Mouse (Mus musculus): ENCODE results near the gene Plscr4. TPM values are rescaled to one million over a fixed set of nuclear protein-coding genes. Genes with fewer than 3 reads are reported as not detected.

The Plscr4 gene
- total RNA-seq, 1 experiment, result 0.09 TPM

GRCm38 (mm10) chr9:92437781-92438180 is 19.4 kb upstream of the Plscr4 start:
- Histone ChIP-seq H3K27ac (ENCODE audit: insufficient read depth, low read depth, low read length, poor library complexity, severe bottlenecking) (no peak overlapping the region), H3K36me3 (ENCODE audit: control insufficient read depth, insufficient read depth, low read length, poor library complexity, severe bottlenecking) (no peaks in the 10 kb centered on the region), H3K9me3 (ENCODE audit: control insufficient read depth, insufficient read depth, low read depth, low read length) (no peaks in the 10 kb centered on the region), H3K9ac (ENCODE audit: insufficient read depth, low read depth, low read length, poor library complexity, severe bottlenecking) (no peak overlapping the region), H3K4me1 (ENCODE audit: control insufficient read depth in 2 of 2, insufficient read depth in 2 of 2, low read length in 2 of 2, poor library complexity in 1 of 2) (no peaks in the 10 kb centered on the region), H3K4me3 (ENCODE audit: insufficient read depth in 1 of 2, low read depth in 1 of 2, low read length in 2 of 2, poor library complexity in 1 of 2, severe bottlenecking in 1 of 2) (no peak overlapping the region)
- DNase-seq (ENCODE audit: low read depth, low spot score), result no peak
- no peak for TF ChIP-seq ZC3H11A (IDR thresholded peaks at IDR 0.05; ENCODE audit: borderline replicate concordance, low read depth, low read length)
- no peak for TF ChIP-seq ZNF384 (IDR thresholded peaks at IDR 0.05; ENCODE audit: low read depth, low read length)
- no peak for TF ChIP-seq HCFC1 (IDR thresholded peaks at IDR 0.05; ENCODE audit: borderline replicate concordance, insufficient read depth, low read length)
- TF ChIP-seq MAFK (IDR thresholded peaks at IDR 0.05; ENCODE audit: insufficient read depth, low read depth, low read length), result no peak
- TF ChIP-seq CHD2 (IDR thresholded peaks at IDR 0.05; ENCODE audit: low read depth, low read length), result no peak
- in situ Hi-C loops (cut with MboI; ENCODE audit: low sequenced_read_pairs in 2 of 2, unreplicated experiment in 2 of 2), result no loop called here

GRCm38 (mm10) chr9:92441468-92441867 is 15.7 kb upstream of the Plscr4 start:
- DNase-seq (ENCODE audit: low read depth, low spot score), result no peak
- Histone ChIP-seq H3K9ac (ENCODE audit: insufficient read depth, low read depth, low read length, poor library complexity, severe bottlenecking) (no peak overlapping the region), H3K4me3 (ENCODE audit: insufficient read depth in 1 of 2, low read depth in 1 of 2, low read length in 2 of 2, poor library complexity in 1 of 2, severe bottlenecking in 1 of 2) (no peak overlapping the region), H3K9me3 (ENCODE audit: control insufficient read depth, insufficient read depth, low read depth, low read length) (no peaks in the 10 kb centered on the region), H3K27ac (ENCODE audit: insufficient read depth, low read depth, low read length, poor library complexity, severe bottlenecking) (no peak overlapping the region), H3K4me1 (ENCODE audit: control insufficient read depth in 2 of 2, insufficient read depth in 2 of 2, low read length in 2 of 2, poor library complexity in 1 of 2) (no peaks in the 10 kb centered on the region), H3K36me3 (ENCODE audit: control insufficient read depth, insufficient read depth, low read length, poor library complexity, severe bottlenecking) (no peaks in the 10 kb centered on the region)
- TF ChIP-seq CHD2 (IDR thresholded peaks at IDR 0.05; ENCODE audit: low read depth, low read length) (no peak), ZNF384 (IDR thresholded peaks at IDR 0.05; ENCODE audit: low read depth, low read length) (no peak), HCFC1 (IDR thresholded peaks at IDR 0.05; ENCODE audit: borderline replicate concordance, insufficient read depth, low read length) (no peak), MAFK (IDR thresholded peaks at IDR 0.05; ENCODE audit: insufficient read depth, low read depth, low read length) (no peak), ZC3H11A (IDR thresholded peaks at IDR 0.05; ENCODE audit: borderline replicate concordance, low read depth, low read length) (no peak)
- in situ Hi-C loops (cut with MboI; ENCODE audit: low sequenced_read_pairs in 2 of 2, unreplicated experiment in 2 of 2), result no loop called here

DNA sequence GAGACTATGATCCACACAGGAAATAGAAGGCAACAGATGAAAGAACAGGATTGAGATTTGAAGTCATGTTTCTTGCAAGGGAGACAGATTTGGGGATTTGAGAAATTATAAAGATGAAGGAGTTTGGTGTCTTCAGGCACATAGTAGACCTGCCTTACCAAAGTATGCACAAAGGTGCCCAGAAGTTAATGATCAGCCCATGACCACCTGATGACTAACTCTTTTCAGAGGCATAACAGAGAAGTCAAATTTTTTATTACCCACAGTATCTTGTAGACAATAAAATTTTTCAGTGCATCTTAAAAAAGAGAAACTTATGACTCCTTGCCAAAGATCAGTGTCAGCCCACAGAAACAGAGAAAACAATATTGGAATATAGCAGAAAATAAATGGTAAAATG is 12.6 kb upstream of the Plscr4 start:
- no peak for DNase-seq (ENCODE audit: low read depth, low spot score)
- TF ChIP-seq MAFK (IDR thresholded peaks at IDR 0.05; ENCODE audit: insufficient read depth, low read depth, low read length), result no peak
- TF ChIP-seq HCFC1 (IDR thresholded peaks at IDR 0.05; ENCODE audit: borderline replicate concordance, insufficient read depth, low read length), result no peak
- TF ChIP-seq ZNF384 (IDR thresholded peaks at IDR 0.05; ENCODE audit: low read depth, low read length), result no peak
- in situ Hi-C loops (cut with MboI; ENCODE audit: low sequenced_read_pairs in 2 of 2, unreplicated experiment in 2 of 2), result no loop called here
- Histone ChIP-seq H3K27ac (ENCODE audit: insufficient read depth, low read depth, low read length, poor library complexity, severe bottlenecking) (no peak overlapping the region), H3K36me3 (ENCODE audit: control insufficient read depth, insufficient read depth, low read length, poor library complexity, severe bottlenecking) (no peaks in the 10 kb centered on the region), H3K9me3 (ENCODE audit: control insufficient read depth, insufficient read depth, low read depth, low read length) (no peaks in the 10 kb centered on the region), H3K4me3 (ENCODE audit: insufficient read depth in 1 of 2, low read depth in 1 of 2, low read length in 2 of 2, poor library complexity in 1 of 2, severe bottlenecking in 1 of 2) (no peak overlapping the region), H3K4me1 (ENCODE audit: control insufficient read depth in 2 of 2, insufficient read depth in 2 of 2, low read length in 2 of 2, poor library complexity in 1 of 2) (no peaks in the 10 kb centered on the region), H3K9ac (ENCODE audit: insufficient read depth, low read depth, low read length, poor library complexity, severe bottlenecking) (no peak overlapping the region)

DNA sequence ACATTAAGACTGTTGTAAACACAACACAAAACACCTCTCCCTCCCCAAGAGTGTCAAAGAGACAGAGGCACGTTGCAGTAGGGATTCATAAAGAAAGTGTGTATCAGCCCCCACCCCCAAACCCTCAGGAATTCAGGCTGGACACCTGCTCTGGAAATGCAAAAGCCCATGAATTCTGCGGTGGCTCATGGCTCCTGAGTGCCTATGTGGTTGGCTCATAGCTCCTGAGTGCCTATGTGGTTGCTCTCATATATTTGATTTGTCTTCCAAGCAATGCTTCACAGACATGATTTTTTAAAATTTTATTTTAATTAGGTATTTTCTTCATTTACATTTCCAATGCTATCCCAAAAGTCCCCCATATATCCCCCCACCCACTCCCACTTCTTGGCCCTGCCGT is 568 bp upstream of the Plscr4 start:
- H3K36me3 ChIP-seq (ENCODE audit: control insufficient read depth, insufficient read depth, low read length, poor library complexity, severe bottlenecking), result no peaks in the 10 kb centered on the region
- DNase-seq (ENCODE audit: low read depth, low spot score), result no peak
- TF ChIP-seq CHD2 (IDR thresholded peaks at IDR 0.05; ENCODE audit: low read depth, low read length), result no peak
- no peak for TF ChIP-seq ZC3H11A (IDR thresholded peaks at IDR 0.05; ENCODE audit: borderline replicate concordance, low read depth, low read length)
- no peak for TF ChIP-seq ZNF384 (IDR thresholded peaks at IDR 0.05; ENCODE audit: low read depth, low read length)
- TF ChIP-seq HCFC1 (IDR thresholded peaks at IDR 0.05; ENCODE audit: borderline replicate concordance, insufficient read depth, low read length), result no peak
- H3K9ac ChIP-seq (ENCODE audit: insufficient read depth, low read depth, low read length, poor library complexity, severe bottlenecking), result no peak overlapping the region
- H3K27ac ChIP-seq (ENCODE audit: insufficient read depth, low read depth, low read length, poor library complexity, severe bottlenecking), result no peak overlapping the region
- in situ Hi-C loops (cut with MboI; ENCODE audit: low sequenced_read_pairs in 2 of 2, unreplicated experiment in 2 of 2), result no loop called here
- no peaks in the 10 kb centered on the region for H3K4me1 ChIP-seq (ENCODE audit: control insufficient read depth in 2 of 2, insufficient read depth in 2 of 2, low read length in 2 of 2, poor library complexity in 1 of 2)
- H3K4me3 ChIP-seq (ENCODE audit: insufficient read depth in 1 of 2, low read depth in 1 of 2, low read length in 2 of 2, poor library complexity in 1 of 2, severe bottlenecking in 1 of 2), result no peak overlapping the region
- no peaks in the 10 kb centered on the region for H3K9me3 ChIP-seq (ENCODE audit: control insufficient read depth, insufficient read depth, low read depth, low read length)

- Histone ChIP-seq H3K9me3 (ENCODE audit: control insufficient read depth, insufficient read depth, low read depth, low read length) (no peaks in the 10 kb centered on the region), H3K36me3 (ENCODE audit: control insufficient read depth, insufficient read depth, low read length, poor library complexity, severe bottlenecking) (no peaks in the 10 kb centered on the region), H3K4me3 (ENCODE audit: insufficient read depth in 1 of 2, low read depth in 1 of 2, low read length in 2 of 2, poor library complexity in 1 of 2, severe bottlenecking in 1 of 2) (peak overlapping the region; percentile 66 to 69), H3K9ac (ENCODE audit: insufficient read depth, low read depth, low read length, poor library complexity, severe bottlenecking) (peak overlapping the region; percentile 59; the same call in 1 of the 2 replicates), H3K4me1 (ENCODE audit: control insufficient read depth in 2 of 2, insufficient read depth in 2 of 2, low read length in 2 of 2, poor library complexity in 1 of 2) (no peaks in the 10 kb centered on the region), H3K27ac (ENCODE audit: insufficient read depth, low read depth, low read length, poor library complexity, severe bottlenecking) (no peak overlapping the region)
- TF ChIP-seq ZC3H11A (IDR thresholded peaks at IDR 0.05; ENCODE audit: borderline replicate concordance, low read depth, low read length), result no peak
- TF ChIP-seq MAFK (IDR thresholded peaks at IDR 0.05; ENCODE audit: insufficient read depth, low read depth, low read length), result no peak
- no peak for TF ChIP-seq HCFC1 (IDR thresholded peaks at IDR 0.05; ENCODE audit: borderline replicate concordance, insufficient read depth, low read length)
- TF ChIP-seq ZNF384 (IDR thresholded peaks at IDR 0.05; ENCODE audit: low read depth, low read length), result no peak
- TF ChIP-seq CHD2 (IDR thresholded peaks at IDR 0.05; ENCODE audit: low read depth, low read length), result no peak
- in situ Hi-C loops (cut with MboI; ENCODE audit: low sequenced_read_pairs in 2 of 2, unreplicated experiment in 2 of 2), result no loop called here
- DNase-seq (ENCODE audit: low read depth, low spot score), result no peak
Measured at GRCm38 (mm10) chr9:92458059-92458402, 858 bp downstream of the Plscr4 start.
